Mouse (Mus musculus): ENCODE data around the gene Olfr339. TPM values are rescaled to one million over a fixed set of nuclear protein-coding genes. Genes with fewer than 3 reads are reported as not detected.
"Not testable (repeated sequence)": the region's sequence is repeated elsewhere in the genome, so short reads cannot be mapped to it uniquely, and the experiment has no call there.

Gene Olfr339
- not detected in 2 replicates for polyA plus RNA-seq (2014; fragmentation: Nextera tagmentation; extraction: Ambion mirVana)

GRCm38 (mm10) chr2:36418647-36419046 is at the start of gene Olfr339:
Gene Olfr339 (plus strand): TSS chr2:36418947.
- Histone ChIP-seq H3K27ac (ENCODE audit: low read depth, low read length) (no peak within 1 kb of the TSS), H3K36me3 (ENCODE audit: control insufficient read depth, insufficient read depth, low read length) (no peaks in the 10 kb centered on the region)

GRCm38 (mm10) chr2:36373219-36373618 is 45.5 kb upstream of the Olfr339 start, which contains the start of gene Olfr338:
Gene Olfr338 (plus strand): TSS chr2:36373519.
- H3K36me3 ChIP-seq (ENCODE audit: control insufficient read depth, insufficient read depth, low read length), result no peaks in the 10 kb centered on the region
- no peak for ATAC-seq (ENCODE audit: low FRiP score, low TSS enrichment)
- H3K4me1 ChIP-seq (ENCODE audit: control insufficient read depth, insufficient read depth, low read length), result no peaks in the 10 kb centered on the region
- no peak within 1 kb of the TSS for H3K9ac ChIP-seq (ENCODE audit: low read depth, low read length)
- H3K9me3 ChIP-seq (ENCODE audit: control insufficient read depth, low read length), result no peaks in the 10 kb centered on the region; the same call in 1 of the 2 replicates
- no peaks in the 10 kb centered on the region for H3K27me3 ChIP-seq (ENCODE audit: control insufficient read depth, insufficient read depth, low read length)
- H3K27ac ChIP-seq (ENCODE audit: low read depth, low read length), result no peak within 1 kb of the TSS
- no peak within 1 kb of the TSS for H3K4me3 ChIP-seq (ENCODE audit: low read length)
- no peak within 1 kb of the TSS for H3K4me2 ChIP-seq (replicated peaks; ENCODE audit: low read depth, low read length)

More at GRCm38 (mm10) chr2:36418647-36419046, at the start of gene Olfr339:
- no peak within 1 kb of the TSS for H3K4me3 ChIP-seq (ENCODE audit: low read length)
- no peak within 1 kb of the TSS for H3K4me2 ChIP-seq (replicated peaks; ENCODE audit: low read depth, low read length)
- no peaks in the 10 kb centered on the region for H3K4me1 ChIP-seq (ENCODE audit: control insufficient read depth, insufficient read depth, low read length)
- H3K9me3 ChIP-seq (ENCODE audit: control insufficient read depth, low read length), result no peaks in the 10 kb centered on the region
- 89% methylated on average over 3 of the region's 3 CpGs for WGBS
- no peak within 1 kb of the TSS for H3K9ac ChIP-seq (ENCODE audit: low read depth, low read length)
- no peaks in the 10 kb centered on the region for H3K27me3 ChIP-seq (ENCODE audit: control insufficient read depth, insufficient read depth, low read length)
- ATAC-seq (ENCODE audit: low FRiP score, low TSS enrichment), result no peak

- H3K27ac ChIP-seq (ENCODE audit: low read depth, low read length); H3K4me3 ChIP-seq (ENCODE audit: low read length); H3K27me3 ChIP-seq (ENCODE audit: control insufficient read depth, insufficient read depth, low read length); ATAC-seq (ENCODE audit: low FRiP score, low TSS enrichment); H3K36me3 ChIP-seq (ENCODE audit: control insufficient read depth, insufficient read depth, low read length); H3K4me2 ChIP-seq (replicated peaks; ENCODE audit: low read depth, low read length); H3K4me1 ChIP-seq (ENCODE audit: control insufficient read depth, insufficient read depth, low read length); H3K9me3 ChIP-seq (ENCODE audit: control insufficient read depth, low read length); H3K9ac ChIP-seq (ENCODE audit: low read depth, low read length): not testable (repeated sequence)
- 87% methylated on average over 3 of the region's 3 CpGs for WGBS
Observed at GRCm38 (mm10) chr2:36415174-36415573, 3.6 kb upstream of the Olfr339 start.

GRCm38 (mm10) chr2:36415591-36415990 is 3.2 kb upstream of the Olfr339 start:
- not testable (repeated sequence) for H3K27ac ChIP-seq (ENCODE audit: low read depth, low read length); H3K36me3 ChIP-seq (ENCODE audit: control insufficient read depth, insufficient read depth, low read length); H3K27me3 ChIP-seq (ENCODE audit: control insufficient read depth, insufficient read depth, low read length); H3K4me3 ChIP-seq (ENCODE audit: low read length); H3K9me3 ChIP-seq (ENCODE audit: control insufficient read depth, low read length); H3K4me1 ChIP-seq (ENCODE audit: control insufficient read depth, insufficient read depth, low read length); H3K4me2 ChIP-seq (replicated peaks; ENCODE audit: low read depth, low read length); H3K9ac ChIP-seq (ENCODE audit: low read depth, low read length); ATAC-seq (ENCODE audit: low FRiP score, low TSS enrichment)
- 92% methylated on average over 7 of the region's 7 CpGs for WGBS

- Histone ChIP-seq H3K9me3 (ENCODE audit: control insufficient read depth, low read length) (0 out of 2 replicates have a peak, but pooled peaks cover 2% of the 10 kb centered on the region), H3K4me2 (replicated peaks; ENCODE audit: low read depth, low read length) (no peak within 1 kb of the TSS), H3K4me1 (ENCODE audit: control insufficient read depth, insufficient read depth, low read length) (no peaks in the 10 kb centered on the region), H3K27ac (ENCODE audit: low read depth, low read length) (no peak within 1 kb of the TSS), H3K27me3 (ENCODE audit: control insufficient read depth, insufficient read depth, low read length) (no peaks in the 10 kb centered on the region), H3K36me3 (ENCODE audit: control insufficient read depth, insufficient read depth, low read length) (no peaks in the 10 kb centered on the region), H3K4me3 (ENCODE audit: low read length) (no peak within 1 kb of the TSS), H3K9ac (ENCODE audit: low read depth, low read length) (no peak within 1 kb of the TSS)
- ATAC-seq (ENCODE audit: low FRiP score, low TSS enrichment), result no peak
- WGBS, result 89% methylated on average over 1 of the region's 1 CpGs
Observed at GRCm38 (mm10) chr2:36452287-36452686, 33.5 kb downstream of the Olfr339 start, which contains the start of gene Olfr340. Gene Olfr340 (plus strand): TSS chr2:36452587.

GRCm38 (mm10) chr2:36473634-36474033 is 54.9 kb downstream of the Olfr339 start:
- ATAC-seq (ENCODE audit: low FRiP score, low TSS enrichment), result no peak
- no peak overlapping the region for H3K4me2 ChIP-seq (replicated peaks; ENCODE audit: low read depth, low read length)
- H3K27ac ChIP-seq (ENCODE audit: low read depth, low read length), result no peak overlapping the region
- H3K4me3 ChIP-seq (ENCODE audit: low read length), result no peak overlapping the region
- H3K4me1 ChIP-seq (ENCODE audit: control insufficient read depth, insufficient read depth, low read length), result no peaks in the 10 kb centered on the region
- no peaks in the 10 kb centered on the region for H3K9me3 ChIP-seq (ENCODE audit: control insufficient read depth, low read length)
- H3K27me3 ChIP-seq (ENCODE audit: control insufficient read depth, insufficient read depth, low read length), result no peaks in the 10 kb centered on the region
- no peaks in the 10 kb centered on the region for H3K36me3 ChIP-seq (ENCODE audit: control insufficient read depth, insufficient read depth, low read length)
- no peak overlapping the region for H3K9ac ChIP-seq (ENCODE audit: low read depth, low read length)

Other genes with a start within 250 kb of the Olfr339 start
- 16.4 and 24.6 TPM in 2 replicates for gene Ptgs1, start 188.5 kb upstream of the Olfr339 start, polyA plus RNA-seq (2014; fragmentation: Nextera tagmentation; extraction: Ambion mirVana)
- gene Olfr338, start 45.4 kb upstream of the Olfr339 start, polyA plus RNA-seq (2014; fragmentation: Nextera tagmentation; extraction: Ambion mirVana), result 0.03 and 0.04 TPM in 2 replicates
- gene Olfr340, start 33.6 kb downstream of the Olfr339 start, polyA plus RNA-seq (2014; fragmentation: Nextera tagmentation; extraction: Ambion mirVana), result not detected in 2 replicates
- gene Olfr341, start 63.5 kb downstream of the Olfr339 start, polyA plus RNA-seq (2014; fragmentation: Nextera tagmentation; extraction: Ambion mirVana), result not detected in 2 replicates
- not detected in 2 replicates for gene Olfr342, start 106.1 kb downstream of the Olfr339 start, polyA plus RNA-seq (2014; fragmentation: Nextera tagmentation; extraction: Ambion mirVana)
- gene Olfr344, start 147.7 kb downstream of the Olfr339 start, polyA plus RNA-seq (2014; fragmentation: Nextera tagmentation; extraction: Ambion mirVana), result not detected in 2 replicates
- not detected in 2 replicates for gene Olfr345, start 221.1 kb downstream of the Olfr339 start, polyA plus RNA-seq (2014; fragmentation: Nextera tagmentation; extraction: Ambion mirVana)

Measured in kidney, embryonic 14.5 days (tissue).